Mouse (Mus musculus): Measurements from ENCODE around the gene Ccr6. TPM values are rescaled to one million over a fixed set of nuclear protein-coding genes. Genes with fewer than 3 reads are reported as not detected.

Ccr6 gene
- polyA plus RNA-seq, 1 experiment: 0.08 TPM

DNA sequence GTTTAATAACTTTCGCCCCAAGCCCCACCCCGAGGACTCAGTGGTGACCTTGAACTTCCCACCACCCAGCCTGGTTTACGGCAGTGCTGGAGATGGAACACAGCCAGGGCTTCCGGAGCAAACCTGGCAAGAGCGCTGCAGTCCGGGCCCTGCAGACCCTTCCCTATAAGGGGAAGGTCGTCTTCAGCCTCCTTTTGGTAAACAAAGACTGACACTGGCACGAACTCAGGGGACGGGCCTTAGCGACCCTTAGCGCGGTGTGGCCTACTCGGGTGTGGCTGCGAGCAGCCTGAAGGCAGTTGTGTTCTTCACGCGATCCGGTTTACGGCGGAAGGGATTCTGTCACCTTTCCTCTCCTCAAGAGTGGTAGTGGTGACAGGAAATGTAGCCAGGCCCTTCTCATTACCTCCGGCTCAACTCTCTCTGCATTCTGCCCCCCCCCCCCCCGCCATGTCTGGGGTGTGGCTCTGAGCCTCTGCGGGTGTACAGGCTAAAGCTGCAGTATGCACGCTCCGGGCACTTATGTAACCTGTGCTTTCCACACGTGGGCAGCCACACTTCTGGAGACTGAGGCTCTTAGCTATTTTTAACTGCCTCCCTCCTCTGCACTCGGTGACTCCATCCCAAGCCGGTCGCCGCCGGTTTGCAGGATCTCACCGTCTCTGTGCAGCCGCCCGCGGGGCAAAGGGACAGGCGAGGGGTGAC lies 47.1 kb downstream of the Ccr6 start, which contains the start of gene Mpc1:
Gene Mpc1, plus strand, starts transcription at position 84 of the 705 bp plus-strand sequence.
- peak; percentile 94 for DNase-seq (ENCODE audit: extremely low spot score in 1 of 2, low spot score in 1 of 2)

DNA sequence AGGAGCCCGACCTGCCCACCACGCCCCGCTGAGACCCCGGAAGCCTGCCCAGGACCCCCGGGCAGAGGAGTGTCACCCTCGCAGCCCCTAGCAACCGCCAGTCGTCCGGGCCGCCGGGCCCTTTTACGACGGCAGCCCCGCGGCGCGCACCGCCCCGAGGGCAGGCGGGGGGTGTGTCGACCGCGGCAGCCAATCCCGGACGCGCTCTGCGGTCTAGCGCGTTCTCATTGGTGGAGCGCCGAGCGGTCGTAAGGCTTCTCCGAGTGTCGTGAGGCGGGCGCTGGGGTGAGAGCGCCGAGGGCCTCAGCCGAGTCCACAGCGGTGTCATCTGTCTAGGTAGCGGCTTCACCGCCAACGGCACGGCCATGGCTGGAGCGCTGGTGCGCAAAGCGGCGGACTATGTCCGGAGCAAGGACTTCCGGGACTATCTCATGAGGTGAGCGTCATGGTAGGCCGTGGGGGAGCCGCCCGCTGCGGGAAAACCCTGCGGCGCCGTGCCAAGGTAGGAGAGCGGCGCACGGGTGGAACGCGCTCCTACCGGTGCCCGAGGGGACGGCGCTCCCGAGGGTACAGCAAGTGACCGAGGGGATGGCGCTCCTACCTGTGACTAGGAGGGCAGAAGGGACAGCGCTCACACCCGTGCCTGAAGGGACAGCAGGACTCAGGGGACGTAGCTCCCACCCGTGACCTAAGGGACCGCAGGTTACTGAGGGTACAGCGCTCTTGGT lies 47.8 kb downstream of the Ccr6 start:
- peak; percentile 91 to 95 for DNase-seq (ENCODE audit: extremely low spot score in 1 of 2, low spot score in 1 of 2)

DNA sequence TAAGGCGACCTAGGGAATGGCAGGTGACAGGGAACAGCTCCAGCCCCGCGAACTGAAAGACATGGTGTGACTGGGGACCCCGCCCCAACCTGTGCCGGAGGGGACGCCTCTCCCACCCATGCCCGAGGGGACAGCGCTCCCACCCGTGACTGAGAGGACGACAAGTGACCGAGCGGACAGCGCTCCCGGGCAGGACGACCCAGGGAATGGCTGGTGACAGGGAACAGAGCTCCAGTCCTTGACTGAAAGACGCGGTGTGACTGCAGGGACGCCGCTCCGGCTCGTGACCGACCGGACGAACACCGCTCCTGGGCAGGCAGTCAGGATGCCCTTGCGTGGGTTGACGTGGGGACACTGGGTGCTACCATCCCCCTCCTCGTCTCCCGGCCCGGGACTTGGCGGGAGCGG lies 48.4 kb downstream of the Ccr6 start:
- DNase-seq (ENCODE audit: extremely low spot score in 1 of 2, low spot score in 1 of 2): peak in 1 of 2 experiments; percentile 30

DNA sequence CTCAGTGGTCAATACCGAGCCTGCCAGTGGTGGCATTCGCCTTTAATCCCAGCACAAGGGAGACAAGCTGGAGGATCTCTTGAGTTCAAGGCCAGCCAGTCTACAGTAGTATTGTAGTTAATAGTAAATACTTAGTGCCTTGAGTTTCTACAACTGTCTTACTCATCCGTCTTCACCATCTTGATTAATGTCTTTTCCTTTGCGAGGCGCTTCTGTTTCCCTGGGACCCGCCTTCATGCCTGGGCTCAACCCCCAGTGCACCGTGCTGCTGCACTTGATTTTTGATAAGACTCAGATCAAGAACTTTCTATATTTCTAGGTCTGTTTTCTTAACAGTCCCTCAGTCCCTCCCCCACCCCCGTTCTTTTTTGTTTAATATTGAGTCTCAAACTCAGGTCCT lies 49.2 kb downstream of the Ccr6 start:
- DNase-seq (ENCODE audit: extremely low spot score in 1 of 2, low spot score in 1 of 2): no peak

DNA sequence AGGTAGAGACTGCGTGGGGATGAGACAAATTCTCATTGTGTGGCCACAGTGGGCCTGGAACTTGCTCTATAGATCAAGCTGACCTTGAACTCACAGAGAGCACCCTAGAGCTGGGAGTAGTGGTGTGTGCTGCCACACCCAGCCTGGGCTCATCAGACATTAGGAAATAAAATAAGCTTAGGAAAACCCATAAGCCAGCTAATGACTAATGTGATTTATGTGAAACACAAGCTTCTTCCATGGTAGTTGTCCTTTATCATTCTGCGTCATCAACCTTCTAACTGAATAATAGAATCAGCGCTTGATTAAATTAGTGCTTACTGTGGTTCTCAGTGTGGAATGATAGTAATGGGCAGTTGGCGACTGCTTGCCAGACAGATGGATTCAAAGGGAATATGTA lies 51.1 kb downstream of the Ccr6 start:
- DNase-seq (ENCODE audit: extremely low spot score in 1 of 2, low spot score in 1 of 2): no peak

DNA sequence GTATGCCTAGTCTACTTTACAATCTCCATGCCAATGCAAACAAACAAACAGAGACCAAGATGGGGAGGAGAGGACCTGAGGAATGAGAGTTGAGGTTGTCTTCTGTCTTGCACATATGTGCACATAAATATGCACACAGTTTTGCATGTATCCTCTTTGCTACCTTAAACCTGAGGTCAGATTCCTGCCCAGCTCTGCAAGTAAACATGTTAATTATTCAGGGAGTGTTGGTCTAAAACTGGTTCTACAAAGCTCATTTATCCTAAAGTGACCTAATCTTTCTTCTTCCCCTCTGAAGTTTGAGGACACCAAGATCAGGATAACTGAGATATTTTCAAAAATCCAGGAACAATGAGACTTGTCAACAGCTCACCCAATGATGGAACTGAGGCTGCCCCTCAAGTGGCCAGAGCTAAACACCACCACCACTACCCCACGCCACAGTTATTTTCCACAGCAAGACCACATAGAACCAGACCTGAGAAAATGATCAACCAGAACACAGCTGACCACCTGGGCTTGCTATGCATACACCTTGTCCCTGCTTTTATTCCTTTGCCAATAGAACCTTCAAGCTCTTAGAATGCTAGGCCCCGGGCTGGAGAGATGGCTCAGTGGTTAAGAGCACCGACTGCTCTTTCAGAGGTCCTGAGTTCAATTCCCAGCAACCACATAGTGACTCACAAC lies 54.3 kb downstream of the Ccr6 start:
- DNase-seq (ENCODE audit: extremely low spot score in 1 of 2, low spot score in 1 of 2): no peak

DNA sequence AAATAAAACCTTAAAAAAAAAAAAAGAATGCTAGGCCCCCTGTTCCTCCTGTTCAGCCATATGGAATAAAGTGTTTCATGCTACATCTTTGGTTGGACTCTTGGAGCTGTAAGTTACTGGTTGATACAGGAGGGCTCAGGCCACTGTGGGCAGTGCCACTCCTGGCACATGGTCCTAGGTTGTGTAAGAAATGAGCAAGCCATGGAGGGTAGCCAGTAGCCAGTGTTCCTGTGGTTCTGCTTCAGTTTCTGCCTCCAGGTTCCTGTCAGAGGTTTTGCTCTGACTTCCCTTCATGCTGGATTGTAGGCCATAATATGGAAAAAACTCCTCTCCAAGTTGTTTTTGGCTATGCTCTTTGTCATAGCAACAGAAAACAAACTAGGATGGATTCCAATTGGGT lies 54.9 kb downstream of the Ccr6 start:
- DNase-seq (ENCODE audit: extremely low spot score in 1 of 2, low spot score in 1 of 2): no peak

DNA sequence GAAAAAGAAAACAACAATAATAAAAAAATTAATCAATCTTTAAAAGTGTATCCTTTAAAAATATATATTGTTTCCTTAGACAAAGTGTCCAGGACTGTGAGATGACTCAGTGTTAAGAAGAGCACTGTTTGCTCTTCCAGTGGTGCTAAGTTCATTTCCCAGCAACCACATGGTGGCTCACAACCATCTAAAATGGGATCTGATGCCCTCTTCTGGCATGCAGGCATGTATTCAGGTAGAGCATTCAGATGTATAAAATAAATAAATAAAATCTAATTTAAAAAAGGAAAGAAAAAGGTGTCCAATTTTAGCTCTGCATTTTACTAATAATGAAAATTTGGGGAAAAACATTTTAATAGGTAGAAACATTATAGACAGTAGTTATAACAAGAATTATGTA lies 60.0 kb downstream of the Ccr6 start:
- DNase-seq (ENCODE audit: extremely low spot score in 1 of 2, low spot score in 1 of 2): no peak

DNA sequence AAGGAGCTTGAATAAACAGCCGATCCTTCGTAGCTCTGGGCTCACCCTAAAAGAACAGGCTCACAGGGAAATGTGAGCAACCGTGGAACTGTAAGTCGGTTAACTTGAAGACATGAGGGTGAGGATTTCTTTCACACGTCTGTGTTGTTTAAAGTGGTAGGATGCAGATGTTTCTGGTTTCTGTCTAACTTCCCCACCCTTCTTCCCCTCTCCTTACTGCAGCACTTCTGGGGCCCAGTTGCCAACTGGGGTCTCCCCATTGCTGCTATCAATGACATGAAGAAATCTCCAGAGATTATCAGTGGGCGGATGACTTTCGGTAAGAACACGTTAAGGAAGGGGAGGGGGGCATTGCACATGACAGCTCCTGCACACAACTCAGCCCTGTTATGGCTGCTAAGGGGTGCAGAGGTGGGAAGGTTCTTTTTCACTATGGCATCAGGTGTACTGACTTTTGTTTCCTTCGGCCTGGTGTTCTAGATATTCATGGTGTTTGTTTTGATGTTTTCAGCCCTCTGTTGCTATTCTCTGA lies 60.5 kb downstream of the Ccr6 start:
- no peak for DNase-seq (ENCODE audit: extremely low spot score in 1 of 2, low spot score in 1 of 2)

DNA sequence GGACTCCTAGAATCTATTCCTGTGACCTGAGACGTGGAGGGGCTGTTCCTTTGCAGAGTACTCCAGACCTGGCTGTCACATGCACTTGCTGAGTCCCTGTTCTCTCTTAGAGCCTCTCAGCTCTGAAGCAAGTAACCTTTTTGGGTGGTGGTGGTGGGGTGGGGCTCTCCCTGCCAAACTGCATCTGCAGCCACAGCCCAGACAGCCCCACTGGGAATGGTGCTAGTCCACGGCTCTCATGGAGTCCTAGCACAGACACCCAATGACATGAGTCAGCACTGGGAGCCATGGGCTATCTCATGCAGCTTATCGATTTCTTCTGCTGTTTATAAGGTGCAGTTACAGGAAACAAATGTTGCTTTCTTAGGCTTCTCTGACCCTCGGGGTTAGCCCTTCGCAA lies 61.9 kb downstream of the Ccr6 start:
- DNase-seq (ENCODE audit: extremely low spot score in 1 of 2, low spot score in 1 of 2): no peak

DNA sequence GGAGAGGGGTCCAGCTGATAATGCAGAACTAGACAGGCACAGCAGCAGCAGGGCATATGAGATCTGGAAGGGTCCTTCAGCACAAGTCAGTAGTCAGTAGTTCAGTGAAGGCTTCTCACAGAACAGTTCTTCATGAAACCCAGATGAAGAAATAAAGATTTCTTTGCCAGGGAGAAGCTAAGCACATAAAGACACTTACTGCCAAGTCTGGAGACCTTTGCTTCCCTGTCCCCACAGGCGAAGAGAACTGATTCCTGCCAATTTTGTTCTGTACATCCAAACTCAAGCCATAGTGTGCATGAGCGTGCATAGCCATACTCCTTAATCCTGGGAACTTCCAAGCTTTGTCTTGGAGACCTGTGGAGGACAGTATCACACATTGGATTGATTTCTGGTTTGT lies 62.4 kb downstream of the Ccr6 start:
- DNase-seq (ENCODE audit: extremely low spot score in 1 of 2, low spot score in 1 of 2): no peak

DNA sequence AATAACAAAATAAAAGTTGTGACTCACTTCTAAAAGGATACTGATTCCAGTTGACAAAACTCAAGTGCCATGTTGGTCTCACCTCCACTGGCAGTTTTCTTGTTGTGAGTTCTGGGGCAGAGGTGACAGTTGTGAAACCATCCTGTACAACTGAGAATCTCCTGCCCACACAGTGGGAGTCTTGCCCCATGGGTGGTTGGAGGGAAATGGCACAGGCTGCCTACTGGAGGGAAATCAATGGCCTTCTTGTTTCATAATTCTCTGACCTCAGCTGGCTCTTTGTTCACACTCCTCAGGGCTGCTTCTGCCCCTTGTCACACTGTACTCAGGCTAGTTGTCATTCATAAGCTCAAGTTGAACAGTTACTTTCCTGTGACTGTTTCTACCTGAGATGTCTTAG lies 63.7 kb downstream of the Ccr6 start:
- DNase-seq (ENCODE audit: extremely low spot score in 1 of 2, low spot score in 1 of 2): no peak

DNA sequence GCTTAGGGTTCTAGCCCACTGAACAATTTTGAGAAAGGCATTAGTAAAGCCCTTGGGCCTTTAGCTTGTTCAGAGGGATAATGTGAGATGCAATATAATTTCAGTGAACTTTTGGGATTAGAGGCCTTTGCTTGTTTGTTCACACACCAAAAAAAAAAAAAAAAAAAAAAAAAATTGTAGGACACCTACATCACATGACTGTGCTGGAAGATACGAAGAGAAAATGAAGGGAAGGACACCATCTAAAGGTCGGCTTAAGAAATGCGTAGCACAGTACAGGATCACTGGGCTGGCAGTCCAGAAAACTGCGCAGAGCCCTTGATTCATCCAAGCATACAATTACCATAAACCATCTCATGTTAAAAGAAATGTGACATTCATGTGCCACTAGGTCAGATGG lies 65.7 kb downstream of the Ccr6 start:
- no peak for DNase-seq (ENCODE audit: extremely low spot score in 1 of 2, low spot score in 1 of 2)

DNA sequence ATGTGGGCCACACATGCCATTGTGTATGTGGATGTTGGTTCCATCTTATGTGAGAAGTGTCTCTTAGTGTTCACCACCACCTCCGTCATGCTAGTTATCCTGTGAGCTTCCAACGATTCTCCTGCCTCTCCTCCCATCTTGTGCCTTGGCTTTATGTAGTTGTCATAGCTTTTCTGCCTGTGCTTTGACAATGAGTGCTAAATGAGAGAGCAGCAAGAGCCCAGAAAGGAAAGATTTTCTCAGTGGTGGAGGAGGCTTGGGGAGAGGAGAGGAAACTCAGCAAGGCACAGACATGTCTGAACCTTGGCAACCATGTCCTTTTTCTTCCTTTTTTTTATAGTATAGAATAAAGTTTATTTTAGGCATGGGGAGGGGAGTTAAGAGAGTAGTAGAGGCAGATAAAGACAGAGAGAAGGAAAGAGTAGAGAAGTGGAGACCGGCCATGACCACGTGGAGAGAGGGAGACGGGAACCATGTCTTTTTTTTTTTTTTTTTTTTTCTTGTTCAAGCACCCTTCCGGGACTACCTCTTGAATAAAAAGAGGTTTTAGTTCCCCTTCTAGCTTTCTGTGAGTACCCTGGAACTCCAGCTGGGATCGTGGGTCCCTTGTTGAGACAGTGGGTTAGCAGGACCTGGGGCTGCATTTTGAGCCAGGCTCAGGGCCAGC lies 67.1 kb downstream of the Ccr6 start:
- no peak for DNase-seq (ENCODE audit: extremely low spot score in 1 of 2, low spot score in 1 of 2)

DNA sequence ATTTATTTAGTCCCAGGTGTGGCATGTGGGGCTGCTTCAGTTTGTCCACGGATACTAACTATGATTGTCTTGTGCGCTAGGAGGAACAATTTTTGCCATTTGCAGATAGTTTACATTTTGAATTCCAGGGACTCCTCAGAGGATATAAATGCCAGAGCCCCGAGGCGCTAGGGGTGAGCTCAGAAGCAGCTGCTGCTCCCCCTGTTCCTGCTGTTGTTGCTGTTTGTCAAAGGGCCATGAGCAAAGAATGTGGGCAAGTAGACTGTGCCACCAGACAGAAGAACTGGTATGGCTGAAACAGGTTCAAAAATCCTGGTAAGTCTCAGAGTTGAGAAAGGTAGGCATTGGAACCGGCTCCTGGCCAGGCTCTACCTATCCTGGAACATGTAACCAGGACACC lies 67.8 kb downstream of the Ccr6 start:
- DNase-seq (ENCODE audit: extremely low spot score in 1 of 2, low spot score in 1 of 2): no peak

DNA sequence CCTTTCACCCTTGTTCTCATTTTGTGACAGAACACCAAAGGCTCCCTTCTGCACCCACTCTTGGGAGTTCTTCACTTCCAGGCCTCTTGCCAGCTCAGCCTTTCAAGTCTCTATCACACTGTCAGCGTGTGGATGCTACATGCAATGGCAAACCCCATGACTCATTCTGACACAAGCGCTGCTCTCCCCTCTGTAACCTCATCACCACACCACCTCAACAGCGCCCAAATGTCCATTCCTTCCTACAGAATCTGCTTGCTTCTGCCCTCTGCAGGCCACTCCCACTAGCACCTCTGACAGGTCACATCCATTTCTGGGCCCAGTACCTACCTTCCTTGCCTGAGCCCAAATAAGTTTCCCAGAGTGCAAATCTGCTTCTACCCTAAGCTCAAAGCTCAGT lies 70.0 kb downstream of the Ccr6 start:
- peak in 1 of 2 experiments; percentile 20 for DNase-seq (ENCODE audit: extremely low spot score in 1 of 2, low spot score in 1 of 2)

Other genes starting within 250 kb of the Ccr6 start
- 1.6 and 2.0 TPM in 2 replicates for gene Gm49673, start 88.3 kb upstream of the Ccr6 start, polyA plus RNA-seq (2012; rRNA removed)
- 16.5 and 17.6 TPM in 2 replicates for gene Rnaset2a, start 87.9 kb upstream of the Ccr6 start, polyA plus RNA-seq (2012; rRNA removed)
- 14.9 and 16.5 TPM in 2 replicates for gene Fgfr1op, start 70.5 kb upstream of the Ccr6 start, polyA plus RNA-seq (2012; rRNA removed)
- 383 and 417 TPM in 2 replicates for gene Mpc1, start 46.9 kb downstream of the Ccr6 start, polyA plus RNA-seq (2012; rRNA removed)
- 117 and 134 TPM in 2 replicates for gene Sft2d1, start 75.1 kb downstream of the Ccr6 start, polyA plus RNA-seq (2012; rRNA removed)
- gene Prr18, start 101.4 kb downstream of the Ccr6 start, polyA plus RNA-seq (2012; rRNA removed): 23.2 and 27.8 TPM in 2 replicates
- gene T2, start 119.9 kb downstream of the Ccr6 start, polyA plus RNA-seq (2012; rRNA removed): 1.1 and 1.5 TPM in 2 replicates
- gene T, start 198.4 kb downstream of the Ccr6 start, polyA plus RNA-seq (2012; rRNA removed): 0.26 and 0.29 TPM in 2 replicates

Data from frontal cortex, adult 2 months (tissue).